Mouse (Mus musculus) myocyte (in vitro differentiated cells): Measurements from ENCODE around the gene Tcaf2.

Experiments
- E2F4 ChIP-seq: IDR thresholded peaks from one replicate; pipeline ENCODE4 v1.6.1; 2011; ENCODE audit warnings: mild to moderate bottlenecking, control low read depth, moderate library complexity; ENCODE audit not compliant: insufficient read depth
- MAX ChIP-seq: IDR thresholded peaks from one replicate; pipeline ENCODE4 v1.6.1; 2011; ENCODE audit warnings: low read depth, mild to moderate bottlenecking, control low read depth
- MYOD1 ChIP-seq, 3 experiments: IDR thresholded peaks; one replicate each; pipeline ENCODE4 v1.6.1; 2011; ENCODE audit warnings: control low read depth in 2 of 3, low read depth in 2 of 3, mild to moderate bottlenecking in 2 of 3, moderate library complexity in 1 of 3; ENCODE audit not compliant: insufficient read length in 2 of 3, control insufficient read depth in 1 of 3
- POLR2A ChIP-seq: IDR thresholded peaks from one replicate; pipeline ENCODE4 v1.6.1; 2011; ENCODE audit warnings: low read depth, mild to moderate bottlenecking, control low read depth, moderate library complexity; ENCODE audit not compliant: insufficient read length
- REST ChIP-seq: IDR thresholded peaks from one replicate; pipeline ENCODE4 v1.6.1; 2011; ENCODE audit warnings: mild to moderate bottlenecking, control low read depth, moderate library complexity; ENCODE audit not compliant: insufficient read depth, insufficient read length

DNA sequence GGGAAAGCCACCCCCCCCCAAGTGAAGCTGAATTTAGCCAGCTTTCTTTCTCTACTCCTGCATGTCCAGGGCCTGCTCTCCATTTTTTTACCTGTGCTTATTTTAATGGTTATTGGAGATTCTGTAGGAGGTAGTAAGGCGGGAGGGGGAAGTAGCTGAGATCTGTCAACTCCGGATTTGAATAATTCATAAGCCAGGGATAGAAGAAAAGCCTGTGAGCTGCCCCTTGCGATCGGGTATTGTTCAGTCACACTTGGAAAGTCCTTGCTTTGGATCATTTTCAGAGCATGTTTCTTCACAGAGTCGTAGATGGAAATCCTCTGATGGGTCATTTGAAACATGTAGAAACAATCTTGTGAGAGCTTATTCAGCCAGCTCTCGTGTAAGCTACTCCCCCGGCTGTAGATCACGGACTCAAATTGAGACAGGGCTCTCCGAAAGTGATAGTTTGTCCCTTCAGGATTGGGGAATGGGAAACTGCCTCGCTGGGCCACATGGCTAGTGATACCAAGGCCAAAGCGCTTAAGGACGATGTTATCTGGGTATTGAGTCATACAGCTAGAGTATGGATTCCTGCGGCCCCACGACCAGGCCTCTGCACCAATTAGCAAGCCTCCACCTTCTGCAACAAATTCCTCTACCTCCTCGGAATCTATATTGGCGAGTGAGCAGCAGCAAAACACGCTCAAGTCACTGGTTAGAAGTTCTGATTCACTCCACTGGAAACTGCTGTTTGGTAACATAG, 51.7 kb downstream of the Tcaf2 start:
- TF ChIP-seq POLR2A (no peak), MAX (no peak), MYOD1 (IDR thresholded peaks at IDR 0.05; ENCODE audit: control insufficient read depth in 1 of 3, insufficient read length in 2 of 3, low read depth in 2 of 3) (no peak), REST (no peak), E2F4 (no peak)
